ENCODE assay signal across 16 mouse cellular contexts in the genomic region with DNA sequence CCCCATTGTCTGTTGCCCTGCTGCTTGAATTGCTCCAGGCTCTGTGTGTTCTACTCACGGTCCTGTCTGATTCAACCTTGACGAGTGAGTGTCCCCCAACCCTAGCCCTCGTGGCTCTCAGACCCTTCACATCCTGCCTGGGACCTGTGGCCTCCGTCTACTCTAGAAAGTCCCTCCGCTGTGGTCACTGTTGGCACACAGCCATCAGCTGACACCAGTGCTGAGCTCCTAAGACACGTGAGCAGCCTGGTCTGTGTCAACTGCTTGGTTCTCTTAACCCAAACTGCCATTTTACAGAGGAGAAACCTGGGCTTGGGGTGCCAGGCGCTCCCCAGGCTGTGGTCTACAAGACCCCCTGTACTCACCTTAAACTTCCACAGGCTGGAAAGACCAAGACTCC.
DNase-seq lines count a peak whose midpoint lies in the region; ATAC-seq lines count a peak whose summit lies in the region.
"Had no signal": no experiment of that assay in that cellular context is flagged by ENCODE, and none has a peak within 500 bp of the region (broad histone marks: within the 10 kb centered on the region; RNA-seq: fewer than 3 reads in every experiment).

No protein-coding gene starts in this region.

- DNase-seq in adrenal gland, adult (ENCODE audit: inconsistent age in 2 of 2, low spot score in 1 of 2): peak; percentile 63 to 72
- DNase-seq in adrenal gland, postnatal 4 days (ENCODE audit: low spot score in 2 of 2): no peak
- DNase-seq in heart, postnatal 14 days: peak; percentile 26 to 39
- no peak for DNase-seq in heart, postnatal 25 days (ENCODE audit: low spot score)
- no peak for DNase-seq in midbrain, embryonic 10.5 days (ENCODE audit: low spot score)
- no peak for DNase-seq in midbrain, embryonic 14.5 days
- peak; percentile 55 for DNase-seq in heart, postnatal 4 days
- DNase-seq in layer of hippocampus, postnatal 36 days: no peak
- DNase-seq: cerebellum, adult 2 months; kidney, adult 8-10 months; liver had no signal

- no peak for ATAC-seq in midbrain, embryonic 14.5 days (ENCODE audit: low FRiP score, low TSS enrichment)
- ATAC-seq: midbrain, embryonic 16.5 days had no signal

- no peaks in the 10 kb centered on the region for H3K36me3 ChIP-seq in midbrain, embryonic 10.5 days
- H3K36me3 ChIP-seq in midbrain, embryonic 14.5 days (ENCODE audit: control insufficient read depth, insufficient read depth, low read length): no peaks in the 10 kb centered on the region
- H3K36me3 ChIP-seq: hindbrain, embryonic 15.5 days; neural tube, embryonic 13.5 days had no signal

- 87% methylated on average over 7 of the region's 7 CpGs for WGBS in midbrain, embryonic 10.5 days
- 66% methylated on average over 7 of the region's 7 CpGs for WGBS in midbrain, embryonic 14.5 days

- H3K27me3 ChIP-seq in midbrain, embryonic 10.5 days (ENCODE audit: low read depth, poor library complexity, severe bottlenecking): peaks cover 82% of the 10 kb centered on the region
- H3K27me3 ChIP-seq in midbrain, embryonic 14.5 days (ENCODE audit: control insufficient read depth, insufficient read depth, low read length): no peaks in the 10 kb centered on the region
- H3K27me3 ChIP-seq: hindbrain, embryonic 15.5 days; neural tube, embryonic 13.5 days had no signal

- no peak overlapping the region for H3K9ac ChIP-seq in midbrain, embryonic 14.5 days (replicated peaks; ENCODE audit: low read length)
- H3K9ac ChIP-seq: hindbrain, embryonic 15.5 days; neural tube, embryonic 13.5 days had no signal

- intact Hi-C loops in heart, postnatal 14 days (cut with DNase I): no loop called here
- intact Hi-C loops in heart, postnatal 25 days (cut with DNase I): no loop called here

- no peak overlapping the region for H3K4me2 ChIP-seq in midbrain, embryonic 14.5 days (ENCODE audit: low read length)
- H3K4me2 ChIP-seq: hindbrain, embryonic 15.5 days; neural tube, embryonic 13.5 days had no signal

- peaks cover 25% of the 10 kb centered on the region for H3K4me1 ChIP-seq in midbrain, embryonic 10.5 days
- 0 out of 2 replicates have a peak, but pooled peaks cover 5% of the 10 kb centered on the region for H3K4me1 ChIP-seq in midbrain, embryonic 14.5 days (ENCODE audit: control insufficient read depth, insufficient read depth, low read length)
- H3K4me1 ChIP-seq: hindbrain, embryonic 15.5 days had no signal

- no peaks in the 10 kb centered on the region for H3K9me3 ChIP-seq in midbrain, embryonic 10.5 days (replicated peaks)
- no peaks in the 10 kb centered on the region for H3K9me3 ChIP-seq in midbrain, embryonic 14.5 days (ENCODE audit: control insufficient read depth, low read length)
- H3K9me3 ChIP-seq: hindbrain, embryonic 15.5 days; neural tube, embryonic 13.5 days had no signal

- no peak overlapping the region for H3K4me3 ChIP-seq in midbrain, embryonic 10.5 days
- H3K4me3 ChIP-seq in midbrain, embryonic 14.5 days (replicated peaks; ENCODE audit: low read depth, low read length): no peak overlapping the region
- H3K4me3 ChIP-seq: erythroblast, embryonic 14.5 days; hindbrain, embryonic 15.5 days; neural tube, embryonic 13.5 days had no signal

- H3K27ac ChIP-seq in midbrain, embryonic 10.5 days (replicated peaks): peak overlapping the region; percentile 55; the same call in 1 of the 2 replicates
- H3K27ac ChIP-seq in midbrain, embryonic 14.5 days (replicated peaks; ENCODE audit: low read depth, low read length): no peak overlapping the region
- H3K27ac ChIP-seq: hindbrain, embryonic 15.5 days; macrophage; neural tube, embryonic 13.5 days had no signal

Comparison
In these comparisons a context has a peak if more than half of its experiments do, and no peak if none do; other contexts are left out.
1. DNase-seq: peak in adrenal gland, adult (2 of 2), heart, postnatal 14 days (2 of 2) and heart, postnatal 4 days (single experiment); none in adrenal gland, postnatal 4 days (0 of 2), heart, postnatal 25 days (single experiment), midbrain, embryonic 10.5 days (single experiment), midbrain, embryonic 14.5 days (single experiment) and layer of hippocampus, postnatal 36 days (0 of 2).